Mouse (Mus musculus): ENCODE data around the gene Fkbp6. TPM values are rescaled to one million over a fixed set of nuclear protein-coding genes. Genes with fewer than 3 reads are reported as not detected.
A peak's percentile ranks its signal among the peaks of the same experiment; 100 is the strongest.

The Fkbp6 gene
- polyA plus RNA-seq, 1 experiment from 2014 or later, result not detected

DNA sequence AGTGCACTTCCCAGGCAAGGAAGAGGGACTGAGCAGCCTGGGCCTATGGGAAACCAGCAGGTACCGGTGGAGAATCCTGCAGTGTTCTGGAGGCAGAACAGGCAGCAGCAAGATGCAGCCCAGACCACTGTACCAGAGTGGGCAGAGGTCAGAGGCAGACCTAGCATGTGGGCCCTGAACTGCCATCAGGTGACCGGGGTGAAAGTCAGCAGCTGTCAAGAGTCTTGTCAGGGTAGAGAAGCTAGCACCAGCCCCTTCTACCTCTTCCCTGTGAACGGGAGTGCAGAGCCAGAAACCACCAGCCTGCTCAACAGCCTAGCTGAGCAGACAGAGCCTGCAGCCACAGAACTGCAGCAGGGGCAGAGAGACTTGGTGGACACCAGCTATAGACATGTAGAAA, 47.9 kb downstream of the Fkbp6 start:
- H3K4me3 ChIP-seq, result no peak overlapping the region
- H3K9me3 ChIP-seq (replicated peaks), result no peaks in the 10 kb centered on the region
- H3K9ac ChIP-seq, result no peak overlapping the region
- H3K27ac ChIP-seq, result no peak overlapping the region
- H3K27me3 ChIP-seq, result no peaks in the 10 kb centered on the region
- 47% methylated on average over 3 of the region's 3 CpGs for WGBS
- ATAC-seq, result no peak
- no peaks in the 10 kb centered on the region for H3K36me3 ChIP-seq (ENCODE audit: poor library complexity, severe bottlenecking)
- no peaks in the 10 kb centered on the region for H3K4me1 ChIP-seq
- no peak overlapping the region for H3K4me2 ChIP-seq

- no peaks in the 10 kb centered on the region for H3K4me1 ChIP-seq
- H3K9me3 ChIP-seq (replicated peaks), result no peaks in the 10 kb centered on the region
- no peak overlapping the region for H3K27ac ChIP-seq
- H3K36me3 ChIP-seq (ENCODE audit: poor library complexity, severe bottlenecking), result no peaks in the 10 kb centered on the region
- H3K4me3 ChIP-seq, result no peak overlapping the region
- 98% methylated on average over 2 of the region's 2 CpGs for WGBS
- no peak overlapping the region for H3K4me2 ChIP-seq
- no peak for ATAC-seq
- no peak overlapping the region for H3K9ac ChIP-seq
- no peaks in the 10 kb centered on the region for H3K27me3 ChIP-seq
Observed at GRCm38 (mm10) chr5:135292001-135292400, 57.8 kb downstream of the Fkbp6 start.

- Histone ChIP-seq H3K9ac (no peak overlapping the region), H3K27me3 (no peaks in the 10 kb centered on the region), H3K9me3 (replicated peaks) (no peaks in the 10 kb centered on the region), H3K27ac (no peak overlapping the region), H3K4me2 (no peak overlapping the region), H3K4me1 (no peaks in the 10 kb centered on the region), H3K36me3 (ENCODE audit: poor library complexity, severe bottlenecking) (no peaks in the 10 kb centered on the region), H3K4me3 (no peak overlapping the region)
- ATAC-seq, result no peak
- 50% methylated on average over 4 of the region's 4 CpGs for WGBS
Observed at GRCm38 (mm10) chr5:135291193-135291592, 58.7 kb downstream of the Fkbp6 start.

DNA sequence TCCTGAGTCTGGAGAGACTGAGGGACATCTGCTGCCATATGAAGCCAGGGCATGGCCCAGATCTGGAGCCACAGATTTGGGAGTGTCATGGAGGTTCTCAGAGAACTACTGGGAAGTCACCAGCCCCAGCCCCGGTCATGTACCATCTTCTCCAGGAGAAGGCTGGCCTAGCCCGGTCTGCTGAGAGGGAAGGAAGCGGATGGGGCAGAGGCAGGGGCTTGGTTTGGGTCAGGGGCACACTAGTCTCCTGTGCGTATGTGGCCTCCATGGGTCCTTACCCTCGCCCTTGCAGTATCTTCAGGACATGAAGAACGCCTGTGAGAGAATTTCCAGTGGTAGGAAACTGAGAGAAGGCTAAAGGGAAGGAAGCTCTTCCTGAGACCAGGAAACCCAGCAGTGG, 59.1 kb downstream of the Fkbp6 start:
- H3K36me3 ChIP-seq (ENCODE audit: poor library complexity, severe bottlenecking), result no peaks in the 10 kb centered on the region
- no peaks in the 10 kb centered on the region for H3K9me3 ChIP-seq (replicated peaks)
- ATAC-seq, result no peak
- H3K27me3 ChIP-seq, result no peaks in the 10 kb centered on the region
- H3K27ac ChIP-seq, result no peak overlapping the region
- no peak overlapping the region for H3K4me3 ChIP-seq
- 79% methylated on average over 6 of the region's 6 CpGs for WGBS
- no peak overlapping the region for H3K9ac ChIP-seq
- no peaks in the 10 kb centered on the region for H3K4me1 ChIP-seq
- no peak overlapping the region for H3K4me2 ChIP-seq

GRCm38 (mm10) chr5:135286926-135287325, 62.9 kb downstream of the Fkbp6 start:
- ATAC-seq, result no peak
- H3K36me3 ChIP-seq (ENCODE audit: poor library complexity, severe bottlenecking), result no peaks in the 10 kb centered on the region
- H3K27me3 ChIP-seq, result no peaks in the 10 kb centered on the region
- H3K27ac ChIP-seq, result no peak overlapping the region
- H3K9me3 ChIP-seq (replicated peaks), result no peaks in the 10 kb centered on the region
- H3K4me2 ChIP-seq, result no peak overlapping the region
- WGBS, result 84% methylated on average over 5 of the region's 5 CpGs
- no peak overlapping the region for H3K4me3 ChIP-seq
- H3K4me1 ChIP-seq, result peaks cover 8% of the 10 kb centered on the region
- H3K9ac ChIP-seq, result no peak overlapping the region

- H3K9ac ChIP-seq, result no peak overlapping the region
- H3K9me3 ChIP-seq (replicated peaks), result no peaks in the 10 kb centered on the region
- no peak overlapping the region for H3K4me3 ChIP-seq
- H3K36me3 ChIP-seq (ENCODE audit: poor library complexity, severe bottlenecking), result no peaks in the 10 kb centered on the region
- ATAC-seq, result peak; percentile 78
- no peak overlapping the region for H3K27ac ChIP-seq
- 0% methylated on average over 6 of the region's 6 CpGs for WGBS
- no peak overlapping the region for H3K4me2 ChIP-seq
- no peaks in the 10 kb centered on the region for H3K27me3 ChIP-seq
- H3K4me1 ChIP-seq, result peaks cover 8% of the 10 kb centered on the region
Observed at GRCm38 (mm10) chr5:135286185-135286584, 63.7 kb downstream of the Fkbp6 start.

- no peak overlapping the region for H3K4me2 ChIP-seq
- 29% methylated on average over 3 of the region's 3 CpGs for WGBS
- no peak overlapping the region for H3K9ac ChIP-seq
- H3K36me3 ChIP-seq (ENCODE audit: poor library complexity, severe bottlenecking), result no peaks in the 10 kb centered on the region
- no peak for ATAC-seq
- H3K4me1 ChIP-seq, result peaks cover 8% of the 10 kb centered on the region
- no peak overlapping the region for H3K4me3 ChIP-seq
- no peaks in the 10 kb centered on the region for H3K9me3 ChIP-seq (replicated peaks)
- H3K27ac ChIP-seq, result peak overlapping the region; percentile 27
- no peaks in the 10 kb centered on the region for H3K27me3 ChIP-seq
Observed at GRCm38 (mm10) chr5:135285211-135285610, 64.6 kb downstream of the Fkbp6 start.

- no peak overlapping the region for H3K9ac ChIP-seq
- WGBS, result 82% methylated on average over 9 of the region's 9 CpGs
- H3K4me2 ChIP-seq, result no peak overlapping the region
- no peak overlapping the region for H3K4me3 ChIP-seq
- peaks cover 18% of the 10 kb centered on the region for H3K4me1 ChIP-seq
- ATAC-seq, result no peak
- no peaks in the 10 kb centered on the region for H3K36me3 ChIP-seq (ENCODE audit: poor library complexity, severe bottlenecking)
- 0 out of 2 replicates have a peak, but pooled peaks cover 2% of the 10 kb centered on the region for H3K27me3 ChIP-seq
- no peak overlapping the region for H3K27ac ChIP-seq
- H3K9me3 ChIP-seq (replicated peaks), result no peaks in the 10 kb centered on the region
Observed at GRCm38 (mm10) chr5:135280226-135280625, 69.6 kb downstream of the Fkbp6 start.

DNA sequence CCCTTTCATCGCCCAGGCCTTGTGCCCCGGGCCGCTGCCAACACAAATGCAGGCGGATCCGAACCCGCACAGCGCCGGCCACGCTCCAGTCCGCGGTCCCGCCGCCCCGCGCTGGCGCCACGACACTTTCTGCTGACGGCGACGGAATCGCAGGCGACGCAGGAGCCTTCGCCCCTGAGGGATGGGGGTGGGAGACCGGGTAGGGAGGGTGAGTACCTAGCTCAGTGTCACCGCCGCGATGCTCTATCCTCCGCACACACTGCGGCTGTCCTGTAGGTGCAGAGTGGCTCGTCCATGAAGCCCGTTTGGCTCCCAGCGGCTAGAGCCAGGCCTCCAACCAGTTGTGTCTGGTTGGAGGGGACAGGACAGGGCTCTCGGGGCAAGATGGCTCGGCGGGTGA, 73.2 kb downstream of the Fkbp6 start:
- Histone ChIP-seq H3K36me3 (ENCODE audit: poor library complexity, severe bottlenecking) (no peaks in the 10 kb centered on the region), H3K4me3 (peak overlapping the region; percentile 14; the same call in 1 of the 2 replicates)

DNA sequence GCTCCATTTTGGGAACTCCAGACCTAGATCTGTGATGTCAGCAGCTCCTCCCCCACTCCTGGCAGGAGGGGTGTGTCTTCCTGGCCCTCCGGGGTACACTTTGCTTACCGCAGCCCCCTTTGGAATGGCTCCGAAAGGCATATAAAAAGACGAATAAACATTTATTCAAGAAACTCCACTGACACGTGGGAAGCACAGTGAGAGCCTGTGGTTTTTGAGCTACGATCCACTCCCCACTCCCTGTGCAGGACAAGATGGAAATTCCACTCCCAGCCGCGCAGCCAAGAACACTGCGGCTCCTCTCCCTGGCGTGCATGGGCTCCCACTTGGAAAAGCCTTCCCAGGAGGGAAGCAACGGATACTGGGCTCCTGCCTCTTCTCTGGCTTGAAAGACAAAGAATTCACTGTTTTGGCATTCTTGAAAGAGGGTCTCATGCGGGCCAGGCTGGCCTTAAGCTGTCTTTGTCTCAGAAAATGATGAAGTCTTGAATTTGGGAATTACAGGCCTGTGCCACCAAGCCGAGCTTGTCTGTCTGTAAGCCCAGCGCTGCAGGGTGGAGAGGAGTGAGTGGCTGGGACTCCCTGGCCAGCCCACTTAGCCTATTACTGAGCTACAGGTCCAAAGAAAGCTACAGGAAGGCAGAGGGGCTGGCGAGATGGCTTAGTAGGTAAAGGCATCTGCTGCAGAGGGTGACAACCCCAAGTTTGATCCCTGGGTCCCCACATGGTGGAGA, 75.0 kb downstream of the Fkbp6 start:
- Histone ChIP-seq H3K27ac (peak overlapping the region; percentile 84), H3K27me3 (0 out of 2 replicates have a peak, but pooled peaks cover 2% of the 10 kb centered on the region), H3K4me1 (peaks cover 51% of the 10 kb centered on the region), H3K9me3 (replicated peaks) (no peaks in the 10 kb centered on the region), H3K36me3 (ENCODE audit: poor library complexity, severe bottlenecking) (no peaks in the 10 kb centered on the region), H3K4me3 (peak overlapping the region; percentile 4; the same call in 1 of the 2 replicates), H3K4me2 (peak overlapping the region; percentile 44), H3K9ac (peak overlapping the region; percentile 24; the same call in 1 of the 2 replicates)
- WGBS, result 5% methylated on average over 15 of the region's 15 CpGs
- ATAC-seq, result peak; percentile 50

More for the DNA sequence above, 73.2 kb downstream of the Fkbp6 start:
- WGBS, result 6% methylated on average over 36 of the region's 36 CpGs
- H3K9me3 ChIP-seq (replicated peaks), result no peaks in the 10 kb centered on the region
- H3K4me1 ChIP-seq, result peaks cover 44% of the 10 kb centered on the region
- H3K27ac ChIP-seq, result no peak overlapping the region
- H3K9ac ChIP-seq, result peak overlapping the region; percentile 30; the same call in 1 of the 2 replicates
- peak overlapping the region; percentile 48 for H3K4me2 ChIP-seq
- no peak for ATAC-seq
- 0 out of 2 replicates have a peak, but pooled peaks cover 2% of the 10 kb centered on the region for H3K27me3 ChIP-seq

DNA sequence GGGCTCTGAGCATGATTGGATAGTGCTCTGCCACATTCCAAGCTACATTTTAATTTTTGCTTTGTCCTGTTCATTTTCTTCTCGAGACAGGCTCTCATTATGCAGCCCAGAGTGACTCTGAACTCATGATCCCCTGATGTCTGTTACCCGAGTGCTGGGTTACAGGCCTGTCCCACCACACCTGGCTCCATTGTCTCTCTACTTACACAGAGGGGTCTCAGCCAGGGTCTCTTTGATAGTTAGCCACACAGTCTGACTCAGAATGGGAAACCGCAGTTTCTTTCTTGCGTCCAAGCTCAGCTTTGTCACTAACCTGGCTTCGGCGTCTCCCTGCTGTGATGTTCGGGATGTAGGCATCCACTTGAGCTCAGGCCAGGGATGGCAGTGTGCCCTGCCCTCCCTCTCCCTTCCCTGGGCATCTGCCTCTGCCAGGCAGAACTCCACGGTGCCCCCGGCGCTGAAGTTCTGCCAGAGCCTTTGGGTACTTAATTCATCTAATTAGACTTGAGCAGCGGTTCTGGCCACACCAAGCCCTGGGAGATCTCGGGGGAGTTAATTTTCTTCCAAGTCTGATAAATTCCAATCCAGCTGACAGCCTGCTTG, 78.2 kb downstream of the Fkbp6 start:
- 22% methylated on average over 12 of the region's 12 CpGs for WGBS
- H3K4me2 ChIP-seq, result 0 out of 2 replicates have a peak overlapping the region, but pooled peaks have one; percentile 0
- 0 out of 2 replicates have a peak, but pooled peaks cover 2% of the 10 kb centered on the region for H3K27me3 ChIP-seq
- peak overlapping the region; percentile 16; the same call in 1 of the 2 replicates for H3K9ac ChIP-seq
- H3K4me3 ChIP-seq, result no peak overlapping the region
- ATAC-seq, result peak; percentile 71
- H3K27ac ChIP-seq, result peak overlapping the region; percentile 82
- H3K4me1 ChIP-seq, result peaks cover 47% of the 10 kb centered on the region
- no peaks in the 10 kb centered on the region for H3K9me3 ChIP-seq (replicated peaks)
- H3K36me3 ChIP-seq (ENCODE audit: poor library complexity, severe bottlenecking), result no peaks in the 10 kb centered on the region

DNA sequence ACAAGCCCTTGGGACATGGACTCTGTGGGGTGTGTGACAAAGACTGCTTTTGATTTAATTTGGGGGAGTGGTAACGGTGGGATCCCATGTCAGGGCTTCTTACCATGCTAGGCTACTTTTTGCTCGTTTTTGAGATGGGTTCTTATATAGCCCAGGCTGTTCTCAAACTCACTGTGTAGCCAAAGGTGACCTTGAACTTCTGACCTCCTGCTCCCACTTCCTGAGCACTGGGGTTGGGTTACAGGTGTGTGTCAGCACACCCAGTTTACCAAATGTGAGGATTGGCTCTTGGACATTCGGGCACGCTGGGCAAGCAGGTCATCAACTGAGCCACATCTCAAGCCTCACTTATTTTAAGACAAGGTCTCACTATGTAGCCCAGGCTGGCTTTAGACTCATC, 79.5 kb downstream of the Fkbp6 start:
- Histone ChIP-seq H3K9me3 (replicated peaks) (no peaks in the 10 kb centered on the region), H3K4me3 (no peak overlapping the region), H3K27me3 (no peaks in the 10 kb centered on the region), H3K4me2 (no peak overlapping the region), H3K36me3 (ENCODE audit: poor library complexity, severe bottlenecking) (no peaks in the 10 kb centered on the region), H3K9ac (no peak overlapping the region), H3K4me1 (peaks cover 39% of the 10 kb centered on the region), H3K27ac (peak overlapping the region; percentile 82)
- 86% methylated on average over 4 of the region's 4 CpGs for WGBS
- no peak for ATAC-seq
